ENCODE assay signal across 9 mouse cellular contexts in the genomic region with DNA sequence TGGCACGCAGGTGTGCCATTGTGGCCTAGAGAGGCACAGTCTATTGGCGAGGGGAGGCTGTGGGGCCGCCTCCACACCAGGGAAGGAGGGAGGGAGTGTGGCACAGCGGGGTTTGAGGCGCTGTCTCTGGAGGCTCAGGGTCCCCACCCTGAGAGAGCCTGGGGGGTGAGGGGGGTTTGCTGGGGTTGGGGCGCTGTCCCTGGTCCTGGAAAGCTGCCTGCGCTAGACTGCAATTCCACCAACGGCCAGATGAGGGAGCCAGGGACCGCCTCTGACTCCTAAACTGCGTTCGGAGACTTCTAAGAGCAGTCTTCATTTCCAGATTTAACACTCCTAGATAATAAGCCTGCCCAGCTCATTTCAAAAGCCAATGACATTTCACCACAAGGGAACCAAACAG. TPM values are rescaled to one million over a fixed set of nuclear protein-coding genes. Genes with fewer than 3 reads are reported as not detected.
DNase-seq lines count a peak whose midpoint lies in the region; ATAC-seq and TF ChIP-seq lines count a peak whose summit lies in the region.
"Had no signal": no experiment of that assay in that cellular context is flagged by ENCODE, and none has a peak within 500 bp of the region (broad histone marks: within the 10 kb centered on the region; RNA-seq: fewer than 3 reads in every experiment).

No protein-coding gene starts in this region.

- H3K9me3 ChIP-seq in hindbrain, embryonic 10.5 days: no peaks in the 10 kb centered on the region
- H3K9me3 ChIP-seq in hindbrain, embryonic 13.5 days: no peaks in the 10 kb centered on the region
- H3K9me3 ChIP-seq: lung, embryonic 15.5 days had no signal

- no peak for TF ChIP-seq POLR2A in bone marrow, adult 2 months (IDR thresholded peaks at IDR 0.05; ENCODE audit: borderline replicate concordance, control insufficient read depth, low read depth, low read length)
- no peak for TF ChIP-seq POLR2A in myocyte (IDR thresholded peaks at IDR 0.05; ENCODE audit: insufficient read length, low read depth)

- H3K27me3 ChIP-seq in hindbrain, embryonic 10.5 days (ENCODE audit: insufficient read depth, poor library complexity, severe bottlenecking): peaks cover 47% of the 10 kb centered on the region
- peaks cover 29% of the 10 kb centered on the region; the same call in 1 of the 2 replicates for H3K27me3 ChIP-seq in hindbrain, embryonic 13.5 days
- H3K27me3 ChIP-seq in myocyte (ENCODE audit: control insufficient read depth, insufficient read depth, insufficient read length): peaks cover 27% of the 10 kb centered on the region

- peaks cover 34% of the 10 kb centered on the region for H3K4me1 ChIP-seq in hindbrain, embryonic 10.5 days (replicated peaks)
- peaks cover 31% of the 10 kb centered on the region for H3K4me1 ChIP-seq in hindbrain, embryonic 13.5 days (replicated peaks)
- no peaks in the 10 kb centered on the region for H3K4me1 ChIP-seq in bone marrow, adult 2 months (ENCODE audit: control insufficient read depth, insufficient read depth, low read length)

- H3K79me2 ChIP-seq in myocyte (ENCODE audit: control insufficient read depth, insufficient read depth): no peaks in the 10 kb centered on the region

- no peak overlapping the region for H3K4me2 ChIP-seq in hindbrain, embryonic 13.5 days
- no peak overlapping the region for H3K4me2 ChIP-seq in myocyte (ENCODE audit: low read depth)
- H3K4me2 ChIP-seq: lung, embryonic 15.5 days had no signal

- no peaks in the 10 kb centered on the region for H3K36me3 ChIP-seq in hindbrain, embryonic 10.5 days
- H3K36me3 ChIP-seq in hindbrain, embryonic 13.5 days: no peaks in the 10 kb centered on the region
- no peaks in the 10 kb centered on the region for H3K36me3 ChIP-seq in myocyte (ENCODE audit: control insufficient read depth, insufficient read depth)
- H3K36me3 ChIP-seq: lung, embryonic 15.5 days had no signal

- 7% methylated on average over 11 of the region's 11 CpGs for WGBS in hindbrain, embryonic 10.5 days
- WGBS in hindbrain, embryonic 13.5 days: 11% methylated on average over 11 of the region's 11 CpGs
- 12% methylated on average over 11 of the region's 11 CpGs for WGBS in bone marrow, adult 2 months

- intact Hi-C loops in left cerebral cortex, postnatal 4 days (cut with DNase I): loop anchor here (2.0 kb wide), 1 partner anchor 41 kb away; no protein-coding TSS in a partner anchor

- peak; percentile 83 for DNase-seq in hindbrain, embryonic 10.5 days (ENCODE audit: low spot score)
- DNase-seq in left cerebral cortex, postnatal 4 days: peak; percentile 73
- peak; percentile 38 to 55 for DNase-seq in spleen, postnatal 14 days (ENCODE audit: low spot score in 2 of 2)

- no peak overlapping the region for H3K9ac ChIP-seq in hindbrain, embryonic 13.5 days
- H3K9ac ChIP-seq: lung, embryonic 15.5 days had no signal

- ATAC-seq in hindbrain, embryonic 13.5 days (ENCODE audit: low FRiP score): no peak
- ATAC-seq in erythroid progenitor cell, adult 5-6 weeks (replicated peaks; ENCODE audit: low FRiP score, poor library complexity, severe bottlenecking): peak; percentile 53; the same call in 1 of the 2 replicates
- peak; percentile 60 for ATAC-seq in hematopoietic stem cell, adult 5-6 weeks (replicated peaks in 1 of 2; ENCODE audit: insufficient read depth in 1 of 2, low FRiP score in 2 of 2, low TSS enrichment in 1 of 2, low read depth in 1 of 2, poor library complexity in 2 of 2, severe bottlenecking in 2 of 2)

- no peak overlapping the region for H3K27ac ChIP-seq in hindbrain, embryonic 10.5 days
- no peak overlapping the region for H3K27ac ChIP-seq in hindbrain, embryonic 13.5 days
- H3K27ac ChIP-seq in bone marrow, adult 2 months (ENCODE audit: control insufficient read depth, insufficient read depth, low read depth, low read length, poor library complexity): no peak overlapping the region
- H3K27ac ChIP-seq: lung, embryonic 15.5 days had no signal

- peak; percentile 62 for TF ChIP-seq CTCF in bone marrow, adult 2 months (IDR thresholded peaks at IDR 0.05; ENCODE audit: control insufficient read depth, insufficient read depth, low read length)

- no peak overlapping the region for H3K4me3 ChIP-seq in hindbrain, embryonic 10.5 days
- no peak overlapping the region for H3K4me3 ChIP-seq in hindbrain, embryonic 13.5 days
- H3K4me3 ChIP-seq in bone marrow, adult 2 months (replicated peaks; ENCODE audit: control insufficient read depth, low read depth, low read length): no peak overlapping the region
- no peak overlapping the region for H3K4me3 ChIP-seq in myocyte
- H3K4me3 ChIP-seq: lung, embryonic 15.5 days had no signal

- H3ac ChIP-seq in myocyte (ENCODE audit: control insufficient read depth, insufficient read length): no peak overlapping the region

TF ChIP-seq in myocyte, 11 proteins besides CTCF, POLR2A, EP300 and RAD21:
- TF ChIP-seq CEBPB (IDR thresholded peaks at IDR 0.05; ENCODE audit: insufficient read depth, poor library complexity, severe bottlenecking) (no peak), REST (IDR thresholded peaks at IDR 0.05; ENCODE audit: insufficient read depth, insufficient read length) (peak; percentile 87)

RNA-seq across cellular contexts. Expression of gene Rap1gap, which starts 11.5 kb away (rescaled TPM):
- 6.3 and 13.4 TPM in 2 replicates for polyA plus RNA-seq in hindbrain, embryonic 10.5 days (2016; fragmentation: Nextera tagmentation; extraction: Ambion mirVana)
- polyA plus RNA-seq in hindbrain, embryonic 13.5 days (2015; fragmentation: Nextera tagmentation; extraction: Ambion mirVana): 39.2 and 39.9 TPM in 2 replicates
- polyA plus RNA-seq in bone marrow, adult 2 months (2011; ENCODE audit: insufficient read depth, insufficient read length, low replicate concordance, missing spikeins): 2.0 and 3.0 TPM in 2 replicates
- not detected in 2 replicates for total RNA-seq in erythroid progenitor cell, adult 5-6 weeks (2015; ENCODE audit: low replicate concordance)
- total RNA-seq in erythroid progenitor cell, adult 5-6 weeks (2017; ENCODE audit: low replicate concordance): not detected in 2 replicates
- total RNA-seq in hematopoietic stem cell, adult 5-6 weeks (2017): 1.8 and 7.0 TPM in 2 replicates
- total RNA-seq in left cerebral cortex, postnatal 4 days (2021): 100 to 1,000 TPM; 147 to 164 TPM
- polyA plus RNA-seq in myocyte (2012; fragmentation: generic; extraction: Trizol): 1.3 TPM
